10 mouse cellular contexts compared by ENCODE assay signal in genomic region chr7:124917606-124918120, GRCm38 (mm10).
DNase-seq lines count a peak whose midpoint lies in the region; TF ChIP-seq lines count a peak whose summit lies in the region.
"Had no signal": no experiment of that assay in that cellular context is flagged by ENCODE, and none has a peak within 500 bp of the region (broad histone marks: within the 10 kb centered on the region; RNA-seq: fewer than 3 reads in every experiment).

No protein-coding gene starts in this region.

- H3K4me1 ChIP-seq in kidney, adult 2 months (ENCODE audit: control insufficient read depth, insufficient read depth, low read length), result peaks cover 5% of the 10 kb centered on the region; the same call in 1 of the 2 replicates

- no peak overlapping the region for H3K27ac ChIP-seq in kidney, adult 2 months (ENCODE audit: insufficient read depth, low read depth, low read length)
- H3K27ac ChIP-seq: macrophage had no signal

- no peaks in the 10 kb centered on the region for H3K27me3 ChIP-seq in kidney, adult 2 months (replicated peaks; ENCODE audit: control insufficient read depth, insufficient read depth, low read length)

- no peak for TF ChIP-seq CTCF in kidney, adult 2 months (conservative IDR thresholded peaks at IDR 0.05; ENCODE audit: insufficient read depth, insufficient read length, low read depth, low read length)

- H3K4me3 ChIP-seq in kidney, adult 2 months (ENCODE audit: insufficient read depth, low read depth, low read length), result no peak overlapping the region

- no peaks in the 10 kb centered on the region for H3K36me3 ChIP-seq in kidney, adult 2 months (ENCODE audit: control insufficient read depth, insufficient read depth, low read length)

- no peak for TF ChIP-seq POLR2A in kidney, adult 2 months (IDR thresholded peaks at IDR 0.05; ENCODE audit: low read depth, low read length)

- peak; percentile 52 for DNase-seq in heart, adult 11 months
- DNase-seq in heart, adult 9 months (ENCODE audit: low spot score in 2 of 2), result no peak
- DNase-seq in lung, postnatal 10 days, result peak; percentile 30
- no peak for DNase-seq in lung, adult 18-20 months
- peak; percentile 59 for DNase-seq in kidney, adult 2 months
- DNase-seq in kidney, postnatal 14 days, result peak; percentile 65
- no peak for DNase-seq in spleen, postnatal 36 days (ENCODE audit: low spot score in 2 of 2)
- DNase-seq: cerebellum, postnatal 36 days; gastrocnemius, postnatal 36 days had no signal

- 27% methylated on average over 5 of the region's 5 CpGs for WGBS in kidney, adult 2 months

Comparison
In these comparisons a context has a peak if more than half of its experiments do, and no peak if none do; other contexts are left out.
1. DNase-seq: peak in heart, adult 11 months (single experiment), lung, postnatal 10 days (single experiment), kidney, adult 2 months (single experiment) and kidney, postnatal 14 days (single experiment); none in heart, adult 9 months (0 of 2), lung, adult 18-20 months (0 of 2) and spleen, postnatal 36 days (0 of 2).